ENCODE assay signal across 18 mouse cellular contexts in the genomic region with DNA sequence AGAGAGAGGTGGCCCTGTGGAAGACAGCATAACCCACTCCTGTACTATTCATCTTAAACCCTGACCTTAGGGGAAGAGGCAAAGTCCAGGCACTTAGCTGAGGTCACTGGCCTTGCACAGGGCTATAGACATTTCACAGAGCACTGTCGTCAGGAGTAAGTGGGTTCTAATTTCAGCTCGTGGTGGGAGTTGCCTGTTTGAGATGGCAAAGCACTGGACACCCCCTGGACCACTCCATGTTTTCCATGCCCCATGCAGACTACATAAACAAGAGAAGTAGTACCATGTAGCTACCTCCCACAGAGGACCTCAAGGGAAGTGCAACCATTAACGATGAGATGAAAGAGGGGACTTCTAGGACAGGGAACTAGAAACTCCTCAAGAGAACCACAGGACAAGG. TPM values are rescaled to one million over a fixed set of nuclear protein-coding genes. Genes with fewer than 3 reads are reported as not detected.
A peak's percentile ranks its signal among the peaks of the same experiment; 100 is the strongest.
DNase-seq lines count a peak whose midpoint lies in the region; ATAC-seq lines count a peak whose summit lies in the region.
"Had no signal": no experiment of that assay in that cellular context is flagged by ENCODE, and none has a peak within 500 bp of the region (broad histone marks: within the 10 kb centered on the region; RNA-seq: fewer than 3 reads in every experiment).

No protein-coding gene starts in this region.

- no peak overlapping the region for H3K4me2 ChIP-seq in kidney, embryonic 14.5 days (replicated peaks; ENCODE audit: low read depth, low read length)
- H3K4me2 ChIP-seq in midbrain, embryonic 13.5 days (replicated peaks), result no peak overlapping the region
- H3K4me2 ChIP-seq in midbrain, embryonic 16.5 days (ENCODE audit: low read length), result no peak overlapping the region
- H3K4me2 ChIP-seq: embryonic facial prominence, embryonic 12.5 days; forebrain, embryonic 13.5 days; forebrain, embryonic 15.5 days had no signal

- no peaks in the 10 kb centered on the region for H3K36me3 ChIP-seq in kidney, embryonic 14.5 days (ENCODE audit: control insufficient read depth, insufficient read depth, low read length)
- H3K36me3 ChIP-seq in midbrain, embryonic 13.5 days, result no peaks in the 10 kb centered on the region
- no peaks in the 10 kb centered on the region for H3K36me3 ChIP-seq in midbrain, embryonic 16.5 days (ENCODE audit: control insufficient read depth, insufficient read depth, low read length)
- H3K36me3 ChIP-seq: embryonic facial prominence, embryonic 10.5 days; embryonic facial prominence, embryonic 12.5 days; forebrain, embryonic 15.5 days had no signal

- no peak overlapping the region for H3K27ac ChIP-seq in kidney, embryonic 14.5 days (ENCODE audit: low read depth, low read length)
- H3K27ac ChIP-seq in midbrain, embryonic 13.5 days, result 0 out of 2 replicates have a peak overlapping the region, but pooled peaks have one; percentile 1
- no peak overlapping the region for H3K27ac ChIP-seq in midbrain, embryonic 16.5 days (ENCODE audit: low read length)
- H3K27ac ChIP-seq: embryonic facial prominence, embryonic 10.5 days; embryonic facial prominence, embryonic 12.5 days; forebrain, embryonic 13.5 days; forebrain, embryonic 15.5 days had no signal

- no peak overlapping the region for H3K9ac ChIP-seq in kidney, embryonic 14.5 days (ENCODE audit: low read depth, low read length)
- no peak overlapping the region for H3K9ac ChIP-seq in midbrain, embryonic 13.5 days (replicated peaks)
- H3K9ac ChIP-seq in midbrain, embryonic 16.5 days (ENCODE audit: low read depth, low read length), result no peak overlapping the region
- H3K9ac ChIP-seq: embryonic facial prominence, embryonic 12.5 days; forebrain, embryonic 13.5 days; forebrain, embryonic 15.5 days; forebrain, postnatal 0 days had no signal

- H3K27me3 ChIP-seq in kidney, embryonic 14.5 days (ENCODE audit: control insufficient read depth, insufficient read depth, low read length), result no peaks in the 10 kb centered on the region
- H3K27me3 ChIP-seq in midbrain, embryonic 13.5 days, result no peaks in the 10 kb centered on the region
- H3K27me3 ChIP-seq in midbrain, embryonic 16.5 days (ENCODE audit: control insufficient read depth, insufficient read depth, low read depth, low read length), result no peaks in the 10 kb centered on the region
- H3K27me3 ChIP-seq: embryonic facial prominence, embryonic 12.5 days; forebrain, embryonic 13.5 days; forebrain, embryonic 15.5 days had no signal

- no peak for DNase-seq in kidney, postnatal 10 days
- DNase-seq in adrenal gland, postnatal 25 days, result no peak
- DNase-seq: adrenal gland, adult 2 months; adrenal gland, postnatal 10 days; adrenal gland, postnatal 36 days; cerebellum, adult 11-12 months; cerebellum, adult 2 months; cerebellum, adult 9-10 months; cerebellum, postnatal 10 days; cerebellum, postnatal 25 days; forebrain, postnatal 0 days had no signal

- H3K9me3 ChIP-seq in kidney, embryonic 14.5 days (ENCODE audit: control insufficient read depth, low read length), result no peaks in the 10 kb centered on the region
- no peaks in the 10 kb centered on the region for H3K9me3 ChIP-seq in midbrain, embryonic 13.5 days
- H3K9me3 ChIP-seq in midbrain, embryonic 16.5 days (replicated peaks; ENCODE audit: control insufficient read depth, low read length, poor library complexity, severe bottlenecking), result no peaks in the 10 kb centered on the region
- H3K9me3 ChIP-seq: embryonic facial prominence, embryonic 10.5 days; embryonic facial prominence, embryonic 12.5 days; forebrain, embryonic 13.5 days; forebrain, embryonic 15.5 days had no signal

- no peaks in the 10 kb centered on the region; the same call in 1 of the 2 replicates for H3K4me1 ChIP-seq in kidney, embryonic 14.5 days (ENCODE audit: control insufficient read depth, insufficient read depth, low read length)
- 0 out of 2 replicates have a peak, but pooled peaks cover 3% of the 10 kb centered on the region for H3K4me1 ChIP-seq in midbrain, embryonic 13.5 days (replicated peaks)
- no peaks in the 10 kb centered on the region for H3K4me1 ChIP-seq in midbrain, embryonic 16.5 days (ENCODE audit: control insufficient read depth, insufficient read depth, low read length)
- H3K4me1 ChIP-seq: embryonic facial prominence, embryonic 12.5 days had no signal

- 13% methylated on average over 3 of the region's 3 CpGs for WGBS in kidney, embryonic 14.5 days
- WGBS in midbrain, embryonic 13.5 days, result 60% methylated on average over 3 of the region's 3 CpGs
- 67% methylated on average over 3 of the region's 3 CpGs for WGBS in midbrain, embryonic 16.5 days

- no peak overlapping the region for H3K4me3 ChIP-seq in kidney, embryonic 14.5 days (ENCODE audit: low read length)
- no peak overlapping the region for H3K4me3 ChIP-seq in midbrain, embryonic 13.5 days (replicated peaks)
- no peak overlapping the region for H3K4me3 ChIP-seq in midbrain, embryonic 16.5 days (ENCODE audit: low read depth, low read length)
- H3K4me3 ChIP-seq: embryonic facial prominence, embryonic 10.5 days; embryonic facial prominence, embryonic 12.5 days; forebrain, embryonic 13.5 days; forebrain, embryonic 15.5 days had no signal

- ATAC-seq in kidney, embryonic 14.5 days (ENCODE audit: low FRiP score, low TSS enrichment), result peak; percentile 35; the same call in 1 of the 2 replicates
- no peak for ATAC-seq in midbrain, embryonic 13.5 days
- no peak for ATAC-seq in midbrain, embryonic 16.5 days
- ATAC-seq: forebrain, embryonic 13.5 days; forebrain, embryonic 15.5 days; forebrain, postnatal 0 days had no signal

RNA-seq across cellular contexts. Expression of a gene that starts 29.1 kb away (rescaled TPM):
- 335 and 349 TPM in 2 replicates for polyA plus RNA-seq in kidney, embryonic 14.5 days (2014; fragmentation: Nextera tagmentation; extraction: Ambion mirVana)
- 124 and 143 TPM in 2 replicates for polyA plus RNA-seq in midbrain, embryonic 13.5 days (2015; fragmentation: Nextera tagmentation; extraction: Ambion mirVana)
- polyA plus RNA-seq in midbrain, embryonic 16.5 days (2015; fragmentation: Nextera tagmentation; extraction: Ambion mirVana), result 77.9 and 79.4 TPM in 2 replicates
- 875 and 1,185 TPM in 2 replicates for total RNA-seq in adrenal gland, postnatal 25 days (2021)
